In the genomic region with DNA sequence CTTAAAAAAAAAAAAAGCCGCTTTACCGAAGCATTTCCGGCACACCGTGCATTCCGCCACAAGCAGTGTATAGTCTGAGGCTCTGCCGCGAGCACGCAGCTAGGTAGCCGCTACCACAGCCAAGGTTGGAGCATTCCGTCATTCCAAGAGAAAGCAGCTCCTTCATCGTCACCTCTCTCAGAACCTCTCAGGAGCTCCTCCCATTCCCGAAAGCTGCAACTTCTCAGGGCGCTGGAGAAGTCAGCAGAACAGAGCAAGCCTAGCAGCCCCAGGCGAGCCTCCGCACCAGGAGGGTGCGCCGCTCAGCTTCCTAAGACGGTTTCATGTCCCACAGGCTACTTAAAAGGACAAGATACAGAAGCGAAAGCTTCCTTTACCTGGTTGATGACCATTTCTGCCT, we compare ENCODE assay signal across 10 mouse cellular contexts. TPM values are rescaled to one million over a fixed set of nuclear protein-coding genes. Genes with fewer than 3 reads are reported as not detected.
DNase-seq lines count a peak whose midpoint lies in the region; ATAC-seq and TF ChIP-seq lines count a peak whose summit lies in the region.
"Had no signal": no experiment of that assay in that cellular context is flagged by ENCODE, and none has a peak within 500 bp of the region (broad histone marks: within the 10 kb centered on the region; RNA-seq: fewer than 3 reads in every experiment).

No protein-coding gene starts in this region.

- no peaks in the 10 kb centered on the region for H3K27me3 ChIP-seq in kidney, embryonic 14.5 days (ENCODE audit: control insufficient read depth, insufficient read depth, low read length)
- H3K27me3 ChIP-seq in intestine, embryonic 15.5 days (replicated peaks), result no peaks in the 10 kb centered on the region
- no peaks in the 10 kb centered on the region for H3K27me3 ChIP-seq in neural tube, embryonic 15.5 days (replicated peaks)
- H3K27me3 ChIP-seq: neural tube, embryonic 13.5 days had no signal

- H3K4me3 ChIP-seq in kidney, embryonic 14.5 days (ENCODE audit: low read length), result no peak overlapping the region
- H3K4me3 ChIP-seq in bone marrow macrophage, adult 2 months (ENCODE audit: insufficient read depth, low read length), result peak overlapping the region; percentile 28; the same call in 1 of the 2 replicates
- H3K4me3 ChIP-seq in intestine, embryonic 15.5 days (replicated peaks), result no peak overlapping the region; the same call in 1 of the 2 replicates
- H3K4me3 ChIP-seq in neural tube, embryonic 15.5 days (replicated peaks), result no peak overlapping the region
- H3K4me3 ChIP-seq: neural tube, embryonic 13.5 days had no signal

- no peak overlapping the region for H3K27ac ChIP-seq in kidney, embryonic 14.5 days (ENCODE audit: low read depth, low read length)
- H3K27ac ChIP-seq in bone marrow macrophage, adult 2 months (ENCODE audit: insufficient read depth, low read depth, low read length), result no peak overlapping the region
- no peak overlapping the region for H3K27ac ChIP-seq in intestine, embryonic 15.5 days
- no peak overlapping the region for H3K27ac ChIP-seq in neural tube, embryonic 15.5 days (replicated peaks)
- H3K27ac ChIP-seq: neural tube, embryonic 13.5 days had no signal

- no peak overlapping the region for H3K4me2 ChIP-seq in kidney, embryonic 14.5 days (replicated peaks; ENCODE audit: low read depth, low read length)
- peak overlapping the region; percentile 44 for H3K4me2 ChIP-seq in intestine, embryonic 15.5 days (replicated peaks)
- no peak overlapping the region for H3K4me2 ChIP-seq in neural tube, embryonic 15.5 days
- H3K4me2 ChIP-seq: neural tube, embryonic 13.5 days had no signal

- H3K36me3 ChIP-seq in kidney, embryonic 14.5 days (ENCODE audit: control insufficient read depth, insufficient read depth, low read length), result no peaks in the 10 kb centered on the region
- no peaks in the 10 kb centered on the region for H3K36me3 ChIP-seq in intestine, embryonic 15.5 days
- no peaks in the 10 kb centered on the region for H3K36me3 ChIP-seq in neural tube, embryonic 15.5 days
- H3K36me3 ChIP-seq: neural tube, embryonic 13.5 days had no signal

- TF ChIP-seq CTCF in bone marrow macrophage, adult 2 months (IDR thresholded peaks at IDR 0.05; ENCODE audit: low read depth, low read length), result no peak

- no peaks in the 10 kb centered on the region for H3K9me3 ChIP-seq in kidney, embryonic 14.5 days (ENCODE audit: control insufficient read depth, low read length)
- no peaks in the 10 kb centered on the region for H3K9me3 ChIP-seq in intestine, embryonic 15.5 days
- no peaks in the 10 kb centered on the region for H3K9me3 ChIP-seq in neural tube, embryonic 15.5 days (replicated peaks)
- H3K9me3 ChIP-seq: neural tube, embryonic 13.5 days had no signal

- H3K4me1 ChIP-seq in kidney, embryonic 14.5 days (ENCODE audit: control insufficient read depth, insufficient read depth, low read length), result no peaks in the 10 kb centered on the region
- H3K4me1 ChIP-seq in bone marrow macrophage, adult 2 months (ENCODE audit: control insufficient read depth, insufficient read depth, low read length), result no peaks in the 10 kb centered on the region
- H3K4me1 ChIP-seq in intestine, embryonic 15.5 days (replicated peaks), result no peaks in the 10 kb centered on the region
- no peaks in the 10 kb centered on the region for H3K4me1 ChIP-seq in neural tube, embryonic 15.5 days
- H3K4me1 ChIP-seq: neural tube, embryonic 13.5 days had no signal

- H3K9ac ChIP-seq in kidney, embryonic 14.5 days (ENCODE audit: low read depth, low read length), result no peak overlapping the region
- H3K9ac ChIP-seq in intestine, embryonic 15.5 days, result no peak overlapping the region
- no peak overlapping the region for H3K9ac ChIP-seq in neural tube, embryonic 15.5 days (replicated peaks)
- H3K9ac ChIP-seq: neural tube, embryonic 13.5 days had no signal

- 77% methylated on average over 19 of the region's 19 CpGs for WGBS in kidney, embryonic 14.5 days
- WGBS in intestine, embryonic 15.5 days, result 62% methylated on average over 19 of the region's 19 CpGs
- WGBS in neural tube, embryonic 15.5 days, result 79% methylated on average over 19 of the region's 19 CpGs

- ATAC-seq in kidney, embryonic 14.5 days (ENCODE audit: low FRiP score, low TSS enrichment), result no peak
- no peak for ATAC-seq in intestine, embryonic 15.5 days
- ATAC-seq in neural tube, embryonic 15.5 days (ENCODE audit: low FRiP score), result no peak

- no peak for TF ChIP-seq POLR2A in bone marrow macrophage, adult 2 months (IDR thresholded peaks at IDR 0.05; ENCODE audit: borderline replicate concordance, low read depth, low read length)

- peak; percentile 13 for DNase-seq in kidney, postnatal 14 days
- DNase-seq in ovary, postnatal 14 days (ENCODE audit: low spot score), result peak; percentile 4
- no peak for DNase-seq in right cerebral cortex, postnatal 4 days
- no peak for DNase-seq in cerebellum, adult 11-12 months
- DNase-seq: cerebellum, postnatal 36 days had no signal

RNA-seq across cellular contexts. Expression of gene Sfr1, which starts 24.1 kb away (rescaled TPM):
- 268 and 309 TPM in 2 replicates for polyA plus RNA-seq in kidney, embryonic 14.5 days (2014; fragmentation: Nextera tagmentation; extraction: Ambion mirVana)
- 105 and 108 TPM in 2 replicates for polyA plus RNA-seq in bone marrow macrophage, adult 2 months (2012; ENCODE audit: insufficient read depth, insufficient read length, missing spikeins)
- 209 and 240 TPM in 2 replicates for polyA plus RNA-seq in intestine, embryonic 15.5 days (2015; fragmentation: Nextera tagmentation; extraction: Ambion mirVana)
- 158 and 173 TPM in 2 replicates for polyA plus RNA-seq in neural tube, embryonic 15.5 days (2015; fragmentation: Nextera tagmentation; extraction: Ambion mirVana)

Comparison
In these comparisons a context has a peak if more than half of its experiments do, and no peak if none do; other contexts are left out.
1. DNase-seq: peak in kidney, postnatal 14 days (single experiment) and ovary, postnatal 14 days (single experiment); none in right cerebral cortex, postnatal 4 days (single experiment) and cerebellum, adult 11-12 months (single experiment).